Mouse (Mus musculus) erythroblast, embryonic 14.5 days (primary cell): ENCODE results near the gene Slc35a3. TPM values are rescaled to one million over a fixed set of nuclear protein-coding genes. Genes with fewer than 3 reads are reported as not detected.

Experiments
- H3K27me3 ChIP-seq: 2 replicates; pipeline ENCODE4 v1.6.1; 2012; ENCODE audit warnings: inconsistent platforms; ENCODE audit not compliant: control insufficient read depth
- H3K36me3 ChIP-seq: 2 replicates; pipeline ENCODE4 v1.6.1; 2012; ENCODE audit warnings: mild to moderate bottlenecking, inconsistent platforms; ENCODE audit not compliant: control insufficient read depth
- H3K4me1 ChIP-seq: 2 replicates; pipeline ENCODE4 v1.6.1; 2012; ENCODE audit warnings: inconsistent platforms; ENCODE audit not compliant: control insufficient read depth
- H3K4me3 ChIP-seq: replicated peaks from 2 replicates; pipeline ENCODE3; 2012; ENCODE audit warnings: moderate library complexity, mild to moderate bottlenecking, inconsistent platforms
- H3K9me3 ChIP-seq: 2 replicates; pipeline ENCODE4 v1.6.1; 2012; ENCODE audit warnings: low read length, inconsistent platforms, mixed read lengths; ENCODE audit not compliant: control insufficient read depth
- GATA1 ChIP-seq: IDR thresholded peaks from 2 replicates; pipeline ENCODE4 v1.6.1; 2012; ENCODE audit warnings: low read length, inconsistent platforms, mixed read lengths
- TAL1 ChIP-seq: IDR thresholded peaks from 3 replicates; pipeline ENCODE4 v1.6.1; 2012; ENCODE audit warnings: low read length, inconsistent platforms, mixed read lengths
- polyA plus RNA-seq: library from polyadenylated mRNA; stranded (reverse); fragments of >175 nt; gene quantifications from 2 replicates; pipeline ENCODE4 v1.2.3, GENCODE M21; 2012

Slc35a3 gene
- polyA plus RNA-seq, 1 experiment: 0.71 TPM

DNA sequence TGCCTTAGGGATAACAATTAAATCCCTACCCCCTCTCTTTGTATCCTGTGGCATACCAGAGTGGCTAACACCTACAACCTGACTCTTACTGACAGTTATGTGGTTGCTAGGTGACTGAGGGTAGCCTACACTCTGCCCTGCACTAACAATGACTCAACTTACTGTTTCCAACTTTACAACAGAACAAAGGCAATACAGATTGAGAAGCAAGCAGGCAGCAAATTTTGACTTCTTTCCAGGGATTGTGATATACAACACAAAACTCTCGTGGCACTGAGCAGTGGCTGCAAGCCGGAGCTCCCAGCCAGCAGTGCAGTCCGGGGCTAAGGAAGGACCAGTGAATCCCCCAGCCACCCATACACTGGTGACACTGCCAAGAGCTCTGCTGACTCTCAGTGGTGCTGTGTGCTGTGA lies 60.6 kb downstream of the Slc35a3 start:
- Histone ChIP-seq H3K27me3 (no peaks in the 10 kb centered on the region), H3K36me3 (peaks cover 40% of the 10 kb centered on the region), H3K4me1 (peaks cover 35% of the 10 kb centered on the region), H3K4me3 (no peak overlapping the region), H3K9me3 (no peaks in the 10 kb centered on the region)
- TF ChIP-seq GATA1 (no peak), TAL1 (no peak)

DNA sequence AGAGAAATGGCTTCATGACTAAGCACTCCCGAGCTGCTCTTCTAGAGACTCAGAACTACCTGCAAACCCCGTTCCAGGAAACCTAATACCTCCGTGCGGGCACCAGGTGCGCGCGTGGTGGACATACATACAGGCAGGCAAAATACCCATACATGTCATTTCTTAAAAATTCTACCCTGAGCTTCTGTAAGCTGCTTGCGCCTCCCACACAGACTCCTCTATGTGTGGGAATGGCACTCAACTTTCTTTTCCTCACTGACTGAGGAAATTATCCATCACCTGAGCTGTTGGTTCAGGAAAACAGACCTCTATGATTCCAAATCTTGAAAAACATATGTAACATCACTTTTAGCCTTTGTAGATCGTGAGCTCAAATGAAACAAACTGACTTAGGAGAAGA lies 61.9 kb downstream of the Slc35a3 start:
- Histone ChIP-seq H3K9me3 (no peaks in the 10 kb centered on the region), H3K4me1 (peaks cover 32% of the 10 kb centered on the region), H3K4me3 (no peak overlapping the region), H3K36me3 (peaks cover 52% of the 10 kb centered on the region), H3K27me3 (no peaks in the 10 kb centered on the region)
- no peak for TF ChIP-seq GATA1
- no peak for TF ChIP-seq TAL1

DNA sequence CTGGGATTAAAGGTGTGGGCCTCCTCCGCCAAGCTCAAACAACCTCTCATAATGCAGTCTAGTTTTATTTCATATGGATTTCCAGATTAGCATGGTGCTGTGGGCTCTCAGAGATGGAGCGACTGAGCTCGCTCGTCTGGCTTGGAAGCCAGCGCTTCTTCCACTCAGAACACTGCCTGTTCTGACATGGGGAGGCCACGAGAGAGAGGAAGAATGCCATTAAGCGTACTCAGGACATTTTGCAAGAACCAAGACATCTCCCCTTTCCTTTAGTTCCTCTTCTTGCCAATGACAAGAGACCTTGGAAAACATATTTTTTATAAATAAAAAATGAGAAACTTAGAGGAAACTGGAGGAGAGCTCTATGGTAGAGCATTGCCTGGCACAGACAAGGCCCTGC lies 63.8 kb downstream of the Slc35a3 start:
- Histone ChIP-seq H3K27me3 (no peaks in the 10 kb centered on the region), H3K4me3 (no peak overlapping the region), H3K9me3 (no peaks in the 10 kb centered on the region), H3K4me1 (peaks cover 23% of the 10 kb centered on the region), H3K36me3 (peaks cover 70% of the 10 kb centered on the region)
- TF ChIP-seq GATA1 (no peak), TAL1 (no peak)

DNA sequence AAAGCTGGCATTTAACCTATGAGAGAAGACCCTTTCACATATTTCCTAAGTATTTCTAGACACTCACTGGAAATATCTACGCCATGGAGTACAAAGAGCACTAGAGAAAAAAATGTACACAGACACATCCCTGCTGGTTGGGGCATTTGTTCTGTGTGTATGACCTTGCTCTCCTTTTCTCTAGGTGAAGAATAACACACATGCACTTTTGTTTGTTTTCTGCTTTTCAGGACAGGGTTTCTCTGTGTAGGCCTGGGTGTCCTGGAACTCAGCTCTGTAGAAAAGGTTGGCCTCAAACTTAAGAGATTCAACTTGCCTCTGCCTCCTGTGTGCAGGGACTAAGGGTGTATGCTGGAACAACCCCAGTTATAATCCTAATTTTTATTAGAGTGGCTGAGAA lies 66.2 kb downstream of the Slc35a3 start:
- H3K4me3 ChIP-seq: no peak overlapping the region
- no peak for TF ChIP-seq GATA1
- no peak for TF ChIP-seq TAL1
- H3K4me1 ChIP-seq: peaks cover 12% of the 10 kb centered on the region
- H3K9me3 ChIP-seq: no peaks in the 10 kb centered on the region
- peaks cover 84% of the 10 kb centered on the region for H3K36me3 ChIP-seq
- H3K27me3 ChIP-seq: no peaks in the 10 kb centered on the region

DNA sequence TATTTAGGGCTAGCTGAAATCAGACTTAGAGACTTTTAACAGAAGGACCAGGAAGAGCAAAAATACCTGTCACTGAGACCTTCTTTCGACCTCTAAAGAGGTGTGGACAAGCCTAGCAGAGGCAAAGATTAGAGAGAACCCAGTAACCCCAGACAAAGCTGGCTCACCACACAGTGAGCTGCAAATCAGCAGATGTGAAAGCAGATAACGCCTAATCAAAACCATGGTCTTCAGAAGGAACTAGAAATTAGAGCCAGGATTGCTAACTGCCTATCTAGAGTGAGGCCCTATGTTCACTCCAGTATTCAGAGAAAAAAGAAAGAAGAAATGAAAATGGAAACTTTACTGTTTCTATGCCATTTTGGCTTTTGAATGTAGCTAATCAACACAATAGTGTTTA lies 70.3 kb downstream of the Slc35a3 start:
- Histone ChIP-seq H3K4me3 (no peak overlapping the region), H3K36me3 (peaks cover 93% of the 10 kb centered on the region), H3K9me3 (no peaks in the 10 kb centered on the region), H3K27me3 (no peaks in the 10 kb centered on the region), H3K4me1 (peaks cover 8% of the 10 kb centered on the region)
- no peak for TF ChIP-seq TAL1
- TF ChIP-seq GATA1: no peak

DNA sequence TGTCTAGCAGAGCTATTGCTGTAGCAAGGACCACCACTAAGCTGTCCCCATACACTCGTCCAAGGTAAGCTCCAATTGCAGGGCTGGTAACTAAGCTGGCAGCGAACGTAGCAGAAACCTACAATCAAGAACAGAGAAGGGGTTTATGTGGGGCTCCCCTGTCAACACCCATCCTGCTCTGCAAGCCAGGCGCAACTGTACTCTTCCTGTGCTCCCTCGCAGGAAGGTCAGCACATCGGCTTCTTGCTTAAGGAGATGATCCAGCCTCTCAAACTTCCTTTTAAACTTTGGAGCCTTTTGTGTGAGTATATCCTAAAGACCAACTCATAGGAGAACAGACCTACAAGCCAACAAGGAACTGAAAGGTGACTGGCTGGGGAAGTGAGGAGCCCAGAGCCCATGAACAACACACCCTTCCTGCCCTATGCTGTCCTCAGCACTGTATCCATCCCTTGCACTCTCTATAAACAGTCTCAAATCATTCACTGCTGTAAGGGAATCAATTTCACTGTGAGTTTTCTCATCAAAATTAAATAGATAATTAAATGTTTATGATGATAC lies 70.7 kb downstream of the Slc35a3 start:
- TF ChIP-seq TAL1: no peak
- TF ChIP-seq GATA1: no peak
- no peaks in the 10 kb centered on the region for H3K27me3 ChIP-seq
- H3K36me3 ChIP-seq: peaks cover 96% of the 10 kb centered on the region

DNA sequence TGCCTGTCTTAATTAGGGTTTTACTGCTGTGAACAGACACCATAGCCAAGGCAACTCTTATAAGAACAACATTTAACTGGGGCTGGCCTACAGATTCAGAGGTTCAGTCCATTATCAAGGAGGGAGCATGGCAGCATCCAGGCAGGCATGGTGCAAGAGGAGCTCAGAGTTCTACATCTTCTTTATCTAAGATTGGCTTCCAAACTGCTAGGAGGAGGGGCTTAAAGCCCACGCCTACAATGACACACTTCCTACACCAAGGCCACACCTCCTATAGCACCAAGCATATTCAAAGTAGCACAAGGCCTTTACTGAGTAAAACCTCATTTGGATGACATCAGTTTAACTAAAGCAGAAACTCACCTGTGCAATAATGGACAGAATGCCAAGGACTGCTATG lies 72.6 kb downstream of the Slc35a3 start:
- H3K36me3 ChIP-seq: peaks cover 96% of the 10 kb centered on the region
- no peaks in the 10 kb centered on the region for H3K27me3 ChIP-seq
- H3K4me3 ChIP-seq: no peak overlapping the region
- H3K4me1 ChIP-seq: peaks cover 8% of the 10 kb centered on the region
- TF ChIP-seq TAL1 (no peak), GATA1 (no peak)
- no peaks in the 10 kb centered on the region for H3K9me3 ChIP-seq

More for the DNA sequence above, 70.7 kb downstream of the Slc35a3 start:
- Histone ChIP-seq H3K4me3 (no peak overlapping the region), H3K4me1 (peaks cover 8% of the 10 kb centered on the region), H3K9me3 (no peaks in the 10 kb centered on the region)

DNA sequence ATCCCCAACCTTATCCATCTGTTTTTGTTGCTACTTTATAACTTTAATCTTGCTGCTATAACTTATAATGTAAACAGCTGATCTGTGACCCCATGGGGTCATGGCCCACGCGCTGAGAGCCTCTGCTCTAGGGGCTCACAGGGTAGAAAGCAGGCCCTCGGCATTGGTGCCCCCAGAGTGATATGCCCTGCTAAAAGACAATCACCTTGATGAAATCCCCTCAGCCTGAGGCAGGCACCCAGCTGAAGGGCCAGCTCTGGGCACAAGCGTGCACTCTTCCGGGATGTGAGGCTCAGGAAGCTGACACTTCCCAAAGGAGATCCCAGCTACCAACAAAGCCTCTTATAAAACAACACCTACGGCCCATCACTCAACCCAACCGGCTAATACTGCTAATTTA lies 74.1 kb downstream of the Slc35a3 start:
- no peak overlapping the region for H3K4me3 ChIP-seq
- TF ChIP-seq GATA1 (no peak), TAL1 (no peak)
- peaks cover 97% of the 10 kb centered on the region for H3K36me3 ChIP-seq
- no peaks in the 10 kb centered on the region for H3K27me3 ChIP-seq
- H3K4me1 ChIP-seq: peaks cover 8% of the 10 kb centered on the region
- H3K9me3 ChIP-seq: no peaks in the 10 kb centered on the region

DNA sequence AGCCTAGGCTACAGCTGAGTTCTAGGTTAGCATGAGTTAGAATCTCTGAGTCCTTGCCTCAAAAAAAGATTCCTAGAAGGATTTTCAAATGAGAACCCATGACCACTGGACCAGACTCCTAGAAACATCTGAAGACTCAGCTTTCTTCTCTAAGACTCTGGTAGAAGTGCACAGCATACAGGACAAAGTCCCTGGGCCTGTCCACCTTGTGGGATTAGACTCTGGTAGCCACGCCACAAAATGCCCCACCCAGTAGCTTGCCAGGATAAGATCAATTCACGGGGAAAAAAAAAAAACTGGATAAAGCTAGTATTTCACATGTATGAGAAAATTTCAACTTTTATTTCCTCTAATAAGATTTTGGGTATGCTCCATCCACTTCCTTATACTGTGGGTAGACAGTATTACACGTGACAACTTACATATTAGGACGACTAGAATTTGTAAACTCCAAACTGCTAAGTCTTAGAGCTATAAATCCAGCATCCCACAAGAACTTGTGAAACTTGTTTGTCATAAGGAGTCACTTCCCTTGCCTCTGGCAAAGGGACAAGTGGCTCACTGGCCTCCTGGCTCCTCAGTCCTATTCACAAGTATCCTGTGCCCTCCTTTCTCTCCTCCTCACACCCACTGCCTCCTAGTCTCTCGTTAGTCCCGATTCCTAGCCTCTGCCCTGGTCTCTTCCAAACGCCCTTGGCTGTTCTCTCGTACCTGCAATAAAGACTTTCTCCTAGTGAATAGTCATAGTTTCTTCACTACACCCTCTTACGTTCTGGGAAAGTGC lies 74.7 kb downstream of the Slc35a3 start:
- H3K9me3 ChIP-seq: no peaks in the 10 kb centered on the region
- no peak for TF ChIP-seq GATA1
- TF ChIP-seq TAL1: no peak
- H3K4me1 ChIP-seq: peaks cover 3% of the 10 kb centered on the region
- H3K36me3 ChIP-seq: peaks cover 98% of the 10 kb centered on the region
- no peaks in the 10 kb centered on the region for H3K27me3 ChIP-seq
- no peak overlapping the region for H3K4me3 ChIP-seq
